Mouse (Mus musculus) liver, adult 2 months (tissue): ENCODE data around the gene Sgk1. TPM values are rescaled to one million over a fixed set of nuclear protein-coding genes. Genes with fewer than 3 reads are reported as not detected.

Experiments
- DNase-seq: peaks from one replicate; pipeline ENCODE4 v3.0.0-alpha.2; 2011; ENCODE audit warnings: low read depth, low spot score; ENCODE audit errors: extremely low read depth
- H3K27ac ChIP-seq: fragments of 200-500 bp; replicated peaks from 2 replicates; pipeline ENCODE4 v1.5.1; 2012; ENCODE audit warnings: low read depth, mild to moderate bottlenecking, control low read depth, inconsistent platforms, low read length; ENCODE audit not compliant: insufficient read depth
- H3K27me3 ChIP-seq: fragments of 200-500 bp; 2 replicates; pipeline ENCODE4 v1.6.1; 2012; ENCODE audit warnings: mild to moderate bottlenecking, moderate library complexity, low read length, inconsistent platforms; ENCODE audit not compliant: control insufficient read depth, insufficient read depth
- H3K36me3 ChIP-seq: fragments of 200-500 bp; 2 replicates; pipeline ENCODE4 v1.6.1; 2012; ENCODE audit warnings: low read length, inconsistent platforms; ENCODE audit not compliant: control insufficient read depth, insufficient read depth
- H3K4me1 ChIP-seq: fragments of 200-500 bp; 2 replicates; pipeline ENCODE4 v1.6.1; 2011; ENCODE audit warnings: low read length; ENCODE audit not compliant: control insufficient read depth, insufficient read depth
- H3K4me3 ChIP-seq: fragments of 200-500 bp; 2 replicates; pipeline ENCODE4 v1.5.1; 2011; ENCODE audit warnings: low read depth, mild to moderate bottlenecking, control low read depth, low read length, moderate library complexity; ENCODE audit not compliant: insufficient read depth
- H3K79me2 ChIP-seq: fragments of 200-500 bp; 2 replicates; pipeline ENCODE4 v1.6.1; 2012; ENCODE audit warnings: inconsistent platforms, mild to moderate bottlenecking, low read length, moderate library complexity; ENCODE audit not compliant: control insufficient read depth, insufficient read depth
- H3K9ac ChIP-seq: fragments of 200-500 bp; 2 replicates; pipeline ENCODE4 v1.6.1; 2012; ENCODE audit warnings: low read depth, mild to moderate bottlenecking, control low read depth, inconsistent platforms, low read length
- CTCF ChIP-seq: fragments of 200-500 bp; IDR thresholded peaks from 2 replicates; pipeline ENCODE4 v1.5.1; 2011; ENCODE audit warnings: low read depth, low read length, control low read depth
- POLR2A ChIP-seq: fragments of 200-500 bp; IDR thresholded peaks from 2 replicates; pipeline ENCODE4 v1.6.1; 2011; ENCODE audit warnings: low read length, control low read depth; ENCODE audit not compliant: insufficient read depth; ENCODE audit errors: extremely low read depth
- WGBS: fragments of 180-500 bp; shearing (Covaris S2); methylation state at CpG from one replicate; pipeline ENCODE4 v1.1.7; 2018; 5-methylcytosine and 5-hydroxymethylcytosine counted together
- polyA plus RNA-seq: library from polyadenylated mRNA; depleted of rRNA; stranded (reverse); fragments of >200 nt; gene quantifications from 2 replicates; pipeline ENCODE4 v1.2.3, GENCODE M21; 2012
- total RNA-seq: library from RNA; depleted of rRNA; stranded (reverse); fragments of >200 nt; gene quantifications from 2 replicates; pipeline ENCODE4 v1.2.3, GENCODE M21; 2014

Gene Sgk1
- total and polyA plus RNA-seq, 2 experiments = 8.9 to 20.9 TPM

DNA sequence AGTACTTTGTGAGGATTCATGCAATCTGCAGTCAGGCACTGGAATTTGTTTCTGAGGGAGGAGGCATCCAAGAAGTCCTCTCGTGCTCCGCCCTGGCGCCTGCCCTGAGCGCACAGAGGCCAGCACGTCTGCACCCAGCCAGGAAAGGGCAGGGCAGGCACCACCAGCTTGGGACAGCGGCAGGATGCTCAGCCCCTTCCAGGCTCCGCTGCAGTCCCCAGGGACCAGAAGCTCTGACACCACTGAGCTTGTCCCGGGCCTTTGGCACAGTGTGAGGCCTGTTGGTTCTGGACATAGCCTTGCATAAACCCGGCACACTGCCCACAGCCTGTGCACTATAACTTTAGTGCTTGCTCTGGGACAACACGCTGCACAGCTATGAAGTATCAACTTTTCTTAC lies 24.3 kb upstream of the Sgk1 start:
- TF ChIP-seq CTCF (no peak), POLR2A (no peak)
- 88% methylated on average over 10 of the region's 10 CpGs for WGBS
- H3K79me2 ChIP-seq = no peaks in the 10 kb centered on the region
- no peak for DNase-seq
- H3K27me3 ChIP-seq = no peaks in the 10 kb centered on the region
- H3K27ac ChIP-seq = no peak overlapping the region
- H3K4me1 ChIP-seq = no peaks in the 10 kb centered on the region
- no peaks in the 10 kb centered on the region for H3K36me3 ChIP-seq
- H3K4me3 ChIP-seq = no peak overlapping the region
- H3K9ac ChIP-seq = no peak overlapping the region

GRCm38 (mm10) chr10:21858437-21858974 lies 23.5 kb upstream of the Sgk1 start:
- DNase-seq = peak; percentile 2
- H3K36me3 ChIP-seq = no peaks in the 10 kb centered on the region
- WGBS = 63% methylated on average over 7 of the region's 7 CpGs
- H3K9ac ChIP-seq = no peak overlapping the region
- no peaks in the 10 kb centered on the region for H3K4me1 ChIP-seq
- no peak overlapping the region for H3K4me3 ChIP-seq
- TF ChIP-seq POLR2A (no peak), CTCF (no peak)
- H3K27me3 ChIP-seq = no peaks in the 10 kb centered on the region
- H3K27ac ChIP-seq = no peak overlapping the region
- H3K79me2 ChIP-seq = no peaks in the 10 kb centered on the region

DNA sequence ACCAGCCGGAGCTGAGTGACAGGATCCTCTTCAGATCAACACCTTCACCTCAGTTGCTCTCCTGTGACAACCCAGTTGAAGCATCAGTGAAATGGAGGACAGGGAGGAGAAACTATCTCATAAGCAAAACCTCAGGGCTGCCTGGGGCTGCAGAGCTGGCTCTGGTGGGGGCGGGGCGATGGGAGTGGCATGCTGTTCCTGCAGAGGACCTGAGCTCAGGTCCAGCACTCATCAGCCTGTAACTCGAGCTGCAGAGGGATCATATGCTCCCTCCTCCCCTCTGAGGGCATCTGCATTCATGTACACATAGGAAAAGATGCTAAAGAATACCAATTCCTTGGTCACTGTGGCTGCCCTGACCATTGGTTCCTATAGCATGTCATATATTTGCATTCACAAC lies 15.5 kb upstream of the Sgk1 start:
- Histone ChIP-seq H3K4me3 (no peak overlapping the region), H3K27ac (no peak overlapping the region), H3K27me3 (no peaks in the 10 kb centered on the region), H3K79me2 (no peaks in the 10 kb centered on the region), H3K36me3 (no peaks in the 10 kb centered on the region), H3K4me1 (no peaks in the 10 kb centered on the region), H3K9ac (no peak overlapping the region)
- DNase-seq = no peak
- TF ChIP-seq POLR2A = no peak
- TF ChIP-seq CTCF = no peak
- 50% methylated on average over 4 of the region's 4 CpGs for WGBS

GRCm38 (mm10) chr10:21868221-21868620 lies 13.8 kb upstream of the Sgk1 start:
- TF ChIP-seq POLR2A = no peak
- TF ChIP-seq CTCF = no peak
- 88% methylated on average over 2 of the region's 2 CpGs for WGBS
- no peaks in the 10 kb centered on the region for H3K79me2 ChIP-seq
- no peaks in the 10 kb centered on the region for H3K36me3 ChIP-seq
- no peak for DNase-seq
- no peaks in the 10 kb centered on the region for H3K27me3 ChIP-seq
- no peaks in the 10 kb centered on the region for H3K4me1 ChIP-seq
- H3K27ac ChIP-seq = no peak overlapping the region
- H3K9ac ChIP-seq = no peak overlapping the region
- no peak overlapping the region for H3K4me3 ChIP-seq

DNA sequence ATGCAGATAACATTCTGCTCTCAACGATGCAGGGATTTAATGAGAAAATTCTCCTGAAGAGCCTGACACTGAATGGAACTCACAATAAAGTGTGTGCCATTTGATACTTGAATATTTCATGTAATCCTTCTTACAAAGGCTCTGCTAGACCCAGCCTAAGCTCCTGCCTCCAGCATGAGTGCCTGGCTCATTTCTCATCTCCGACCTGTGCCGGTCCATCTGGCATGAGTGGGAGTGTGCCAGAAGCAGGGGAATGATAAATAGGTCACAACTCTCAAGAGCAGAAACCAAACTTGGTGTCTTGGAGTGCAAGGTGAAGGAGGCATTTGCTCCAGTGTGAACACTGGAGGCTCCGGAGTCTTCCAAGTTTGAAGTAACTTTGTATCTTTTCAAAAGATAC lies 13.4 kb upstream of the Sgk1 start:
- TF ChIP-seq POLR2A (no peak), CTCF (no peak)
- 88% methylated on average over 4 of the region's 4 CpGs for WGBS

DNA sequence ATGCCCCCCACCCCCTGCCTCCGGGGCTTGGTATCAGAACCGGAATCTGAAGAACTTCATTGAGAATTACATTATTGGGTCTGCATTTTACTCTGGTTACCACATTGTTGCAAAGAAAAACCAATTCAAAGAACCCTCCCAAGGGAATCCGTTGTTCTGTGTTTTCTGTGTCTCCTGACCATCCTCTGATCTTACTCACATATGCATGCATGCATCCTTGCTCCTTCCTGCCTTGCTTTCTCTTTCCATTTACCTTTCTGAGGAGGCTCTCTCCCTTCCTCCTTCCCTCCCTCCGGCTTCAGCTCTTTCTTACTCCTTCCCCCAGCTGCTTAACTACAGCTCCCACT lies 174 bp upstream of the Sgk1 start:
- Histone ChIP-seq H3K36me3 (no peaks in the 10 kb centered on the region), H3K4me1 (no peaks in the 10 kb centered on the region; the same call in 1 of the 2 replicates), H3K27ac (no peak overlapping the region), H3K4me3 (peak overlapping the region; percentile 26; the same call in 1 of the 2 replicates), H3K27me3 (peaks cover 9% of the 10 kb centered on the region), H3K79me2 (no peaks in the 10 kb centered on the region), H3K9ac (no peak overlapping the region)
- TF ChIP-seq CTCF = no peak
- no peak for TF ChIP-seq POLR2A
- no peak for DNase-seq
- 41% methylated on average over 4 of the region's 4 CpGs for WGBS

More for the DNA sequence above, 13.4 kb upstream of the Sgk1 start:
- H3K36me3 ChIP-seq = no peaks in the 10 kb centered on the region
- H3K4me3 ChIP-seq = no peak overlapping the region
- no peaks in the 10 kb centered on the region for H3K79me2 ChIP-seq
- H3K27ac ChIP-seq = no peak overlapping the region
- H3K27me3 ChIP-seq = no peaks in the 10 kb centered on the region
- no peak overlapping the region for H3K9ac ChIP-seq
- DNase-seq = no peak
- H3K4me1 ChIP-seq = no peaks in the 10 kb centered on the region
